Mouse (Mus musculus) MEL (cell line): ENCODE results near the gene Samd3. TPM values are rescaled to one million over a fixed set of nuclear protein-coding genes. Genes with fewer than 3 reads are reported as not detected.

ENCODE experiments used
- DNase-seq: peaks from one replicate; pipeline ENCODE4 v3.0.0; 2011; ENCODE audit warnings: low read depth, low spot score
- H3K27ac ChIP-seq: 2 replicates; pipeline ENCODE4 v1.5.1; 2012; ENCODE audit warnings: low read depth, mild to moderate bottlenecking, control low read depth, low read length, moderate library complexity; ENCODE audit not compliant: control insufficient read depth
- H3K27me3 ChIP-seq, 2 experiments: fragments of 150-350 bp in 1 of 2; sonication (generic) in 1 of 2; 2 replicates each; pipeline ENCODE4 v1.6.1; 2012; ENCODE audit warnings: low read length in 2 of 2, mild to moderate bottlenecking in 2 of 2, improper control_type of control experiment in 1 of 2, moderate library complexity in 1 of 2; ENCODE audit not compliant: insufficient read depth in 2 of 2, control insufficient read depth in 1 of 2
- H3K36me3 ChIP-seq, 2 experiments: 2 replicates each; pipeline ENCODE4 v1.6.1; 2012 to 2014; ENCODE audit warnings: low read length in 2 of 2, improper control_type of control experiment in 1 of 2, inconsistent platforms in 1 of 2, mild to moderate bottlenecking in 1 of 2; ENCODE audit not compliant: insufficient read depth in 2 of 2, control insufficient read depth in 1 of 2
- H3K4me1 ChIP-seq, 2 experiments: fragments of 150-350 bp in 1 of 2; sonication (generic) in 1 of 2; 2 replicates each; pipeline ENCODE4 v1.6.1; 2012; ENCODE audit warnings: low read length in 2 of 2, improper control_type of control experiment in 1 of 2, mild to moderate bottlenecking in 1 of 2; ENCODE audit not compliant: insufficient read depth in 2 of 2, control insufficient read depth in 1 of 2
- H3K4me3 ChIP-seq, 2 experiments: fragments of 150-350 bp in 1 of 2; sonication (generic) in 1 of 2; 2 replicates each; pipeline ENCODE4 v1.5.1; 2012; ENCODE audit warnings: low read depth in 2 of 2, low read length in 2 of 2, mild to moderate bottlenecking in 2 of 2, moderate library complexity in 2 of 2, control low read depth in 1 of 2, improper control_type of control experiment in 1 of 2; ENCODE audit not compliant: control insufficient read depth in 1 of 2, insufficient read depth in 1 of 2
- H3K79me2 ChIP-seq: 2 replicates; pipeline ENCODE4 v1.6.1; 2012; ENCODE audit warnings: mild to moderate bottlenecking, low read length, moderate library complexity; ENCODE audit not compliant: control insufficient read depth, poor library complexity, insufficient read depth
- H3K9ac ChIP-seq: 2 replicates; pipeline ENCODE4 v1.6.1; 2012; ENCODE audit warnings: low read depth, mild to moderate bottlenecking, control low read depth, low read length, moderate library complexity; ENCODE audit not compliant: control insufficient read depth, poor library complexity, severe bottlenecking
- H3K9me3 ChIP-seq: fragments of 150-350 bp; sonication (generic); replicated peaks from 2 replicates; pipeline ENCODE4 v1.6.1; 2012; ENCODE audit warnings: mild to moderate bottlenecking, low read length, improper control_type of control experiment, moderate library complexity; ENCODE audit not compliant: insufficient read depth
- CHD2 ChIP-seq: IDR thresholded peaks from 2 replicates; pipeline ENCODE4 v1.6.1; 2011; ENCODE audit warnings: low read length, improper control_type of control experiment
- CTCF ChIP-seq, 3 experiments: IDR thresholded peaks in 2 of 3; conservative IDR thresholded peaks in 1 of 3; 2 replicates each; pipeline ENCODE4 v1.5.1; 2011 to 2012; ENCODE audit warnings: low read length in 3 of 3, low read depth in 2 of 3, mild to moderate bottlenecking in 2 of 3, improper control_type of control experiment in 1 of 3, inconsistent platforms in 1 of 3, mixed read lengths in 1 of 3, moderate library complexity in 1 of 3; ENCODE audit not compliant: control insufficient read depth in 1 of 3, insufficient read depth in 1 of 3, poor library complexity in 1 of 3, severe bottlenecking in 1 of 3
- E2F4 ChIP-seq: IDR thresholded peaks from 2 replicates; pipeline ENCODE4 v1.6.1; 2011; ENCODE audit warnings: low read depth, low read length, improper control_type of control experiment, borderline replicate concordance
- ETS1 ChIP-seq: IDR thresholded peaks from 2 replicates; pipeline ENCODE4 v1.6.1; 2012; ENCODE audit warnings: low read depth, mild to moderate bottlenecking, inconsistent platforms, low read length, improper control_type of control experiment, moderate library complexity
- GATA1 ChIP-seq: IDR thresholded peaks from 2 replicates; pipeline ENCODE4 v1.6.1; 2011; ENCODE audit warnings: low read depth, low read length, improper control_type of control experiment
- HCFC1 ChIP-seq: IDR thresholded peaks from 2 replicates; pipeline ENCODE4 v1.6.1; 2012; ENCODE audit warnings: low read depth, mild to moderate bottlenecking, inconsistent platforms, low read length, improper control_type of control experiment, moderate library complexity
- KAT2A ChIP-seq: conservative IDR thresholded peaks from 2 replicates; pipeline ENCODE4 v1.6.1; 2012; ENCODE audit warnings: low read depth, low read length, improper control_type of control experiment, inconsistent platforms
- MAFK ChIP-seq: IDR thresholded peaks from 2 replicates; pipeline ENCODE4 v1.6.1; 2011; ENCODE audit warnings: low read depth, mild to moderate bottlenecking, low read length, improper control_type of control experiment, borderline replicate concordance
- MAZ ChIP-seq: IDR thresholded peaks from 2 replicates; pipeline ENCODE4 v1.6.1; 2012; ENCODE audit warnings: low read depth, mild to moderate bottlenecking, inconsistent platforms, low read length, improper control_type of control experiment
- MEF2A ChIP-seq: IDR thresholded peaks from 2 replicates; pipeline ENCODE4 v1.6.1; 2014; ENCODE audit warnings: low read depth, mild to moderate bottlenecking, inconsistent platforms, low read length, improper control_type of control experiment; ENCODE audit not compliant: poor library complexity, insufficient replicate concordance, severe bottlenecking; ENCODE audit errors: extremely low read depth
- MYB ChIP-seq: IDR thresholded peaks from 2 replicates; pipeline ENCODE4 v1.6.1; 2011; ENCODE audit warnings: mild to moderate bottlenecking, low read depth, low read length, improper control_type of control experiment
- NRF1 ChIP-seq: IDR thresholded peaks from 2 replicates; pipeline ENCODE4 v1.6.1; 2014; ENCODE audit warnings: low read depth, mild to moderate bottlenecking, inconsistent platforms, low read length, improper control_type of control experiment, moderate library complexity; ENCODE audit not compliant: poor library complexity, insufficient read depth, severe bottlenecking
- POLR2A ChIP-seq, 2 experiments: IDR thresholded peaks; 2 replicates each; pipeline ENCODE4 v1.6.1; 2011 to 2012; ENCODE audit warnings: low read length in 2 of 2, mild to moderate bottlenecking in 2 of 2, control low read depth in 1 of 2, improper control_type of control experiment in 1 of 2, low read depth in 1 of 2, moderate library complexity in 1 of 2; ENCODE audit not compliant: control insufficient read depth in 1 of 2, insufficient read depth in 1 of 2, poor library complexity in 1 of 2
- POLR2AphosphoS2 ChIP-seq: IDR thresholded peaks from 2 replicates; pipeline ENCODE4 v1.6.1; 2011; ENCODE audit warnings: low read length, improper control_type of control experiment
- RCOR1 ChIP-seq: IDR thresholded peaks from 2 replicates; pipeline ENCODE4 v1.6.1; 2012; ENCODE audit warnings: low read depth, mild to moderate bottlenecking, inconsistent platforms, low read length, improper control_type of control experiment
- SIN3A ChIP-seq: IDR thresholded peaks from 2 replicates; pipeline ENCODE4 v1.6.1; 2012; ENCODE audit warnings: low read length, improper control_type of control experiment, inconsistent platforms
- SMC3 ChIP-seq: IDR thresholded peaks from 2 replicates; pipeline ENCODE4 v1.6.1; 2011; ENCODE audit warnings: low read depth, low read length, improper control_type of control experiment
- TBP ChIP-seq: IDR thresholded peaks from 2 replicates; pipeline ENCODE4 v1.8.0; 2011; ENCODE audit warnings: low read depth, low read length, improper control_type of control experiment
- TCF12 ChIP-seq: IDR thresholded peaks from 2 replicates; pipeline ENCODE4 v1.6.1; 2014; ENCODE audit warnings: low read depth, mild to moderate bottlenecking, inconsistent platforms, low read length, improper control_type of control experiment, moderate library complexity
- ZC3H11A ChIP-seq: IDR thresholded peaks from 2 replicates; pipeline ENCODE4 v1.6.1; 2012; ENCODE audit warnings: low read depth, mild to moderate bottlenecking, inconsistent platforms, low read length, improper control_type of control experiment
- ZKSCAN1 ChIP-seq: IDR thresholded peaks from 2 replicates; pipeline ENCODE4 v1.6.1; 2012; ENCODE audit warnings: low read depth, mild to moderate bottlenecking, inconsistent platforms, low read length, improper control_type of control experiment, moderate library complexity
- ZMIZ1 ChIP-seq: IDR thresholded peaks from 2 replicates; pipeline ENCODE4 v1.6.1; 2012; ENCODE audit warnings: low read depth, mild to moderate bottlenecking, inconsistent platforms, low read length, improper control_type of control experiment, moderate library complexity
- polyA plus RNA-seq, 2 experiments: library from polyadenylated mRNA; stranded (reverse) in 1 of 2; unstranded in 1 of 2; fragments of >175 nt in 1 of 2; fragments of >200 nt in 1 of 2; gene quantifications; 2 replicates each; pipeline versions ENCODE4 v1.2.1 to v1.2.4; 2012; ENCODE audit warnings: low replicate concordance in 2 of 2, low read depth in 1 of 2; ENCODE audit not compliant: insufficient read length in 2 of 2, insufficient read depth in 1 of 2, missing spikeins in 1 of 2
- total RNA-seq: library from RNA; depleted of rRNA; stranded (reverse); fragments of 300-350 nt; gene quantifications from 2 replicates; pipeline ENCODE4 v1.2.3, GENCODE M21; 2012

The Samd3 gene
- total and polyA plus RNA-seq, 3 experiments, result not detected

- Histone ChIP-seq H3K79me2 (no peaks in the 10 kb centered on the region), H3K36me3 (no peaks in the 10 kb centered on the region), H3K27me3 (no peaks in the 10 kb centered on the region), H3K9me3 (no peaks in the 10 kb centered on the region), H3K4me3 (no peak overlapping the region), H3K4me1 (no peaks in the 10 kb centered on the region), H3K9ac (no peak overlapping the region), H3K27ac (no peak overlapping the region)
- no peak for DNase-seq
- TF ChIP-seq MEF2A (no peak), ETS1 (no peak), ZC3H11A (no peak), TBP (no peak), MYB (no peak), KAT2A (no peak), ZMIZ1 (no peak), CHD2 (no peak), NRF1 (no peak), POLR2A (IDR thresholded peaks at IDR 0.05; ENCODE audit: control insufficient read depth in 1 of 2, insufficient read depth in 1 of 2, low read depth in 1 of 2, low read length in 2 of 2, poor library complexity in 1 of 2) (no peak), ZKSCAN1 (no peak)
Measured at GRCm38 (mm10) chr10:26226241-26226640, 3.3 kb upstream of the Samd3 start.

- Histone ChIP-seq H3K79me2 (no peaks in the 10 kb centered on the region), H3K27me3 (no peaks in the 10 kb centered on the region), H3K4me1 (no peaks in the 10 kb centered on the region), H3K4me3 (no peak overlapping the region), H3K27ac (no peak overlapping the region), H3K9me3 (no peaks in the 10 kb centered on the region), H3K36me3 (no peaks in the 10 kb centered on the region), H3K9ac (no peak overlapping the region)
- DNase-seq, result no peak
- TF ChIP-seq POLR2AphosphoS2 (no peak), GATA1 (no peak), E2F4 (no peak), SIN3A (no peak), NRF1 (no peak), CTCF (IDR thresholded peaks at IDR 0.05 in 2 of 3, conservative IDR thresholded peaks at IDR 0.05 in 1 of 3; ENCODE audit: control insufficient read depth in 1 of 3, insufficient read depth in 1 of 3, low read depth in 2 of 3, low read length in 3 of 3, poor library complexity in 1 of 3, severe bottlenecking in 1 of 3) (no peak), MAFK (no peak)
Measured at GRCm38 (mm10) chr10:26226734-26227133, 2.8 kb upstream of the Samd3 start.

- no peaks in the 10 kb centered on the region for H3K9me3 ChIP-seq
- DNase-seq, result no peak
- no peak overlapping the region for H3K4me3 ChIP-seq
Measured at GRCm38 (mm10) chr10:26228187-26228586, 1.3 kb upstream of the Samd3 start.

More at GRCm38 (mm10) chr10:26228187-26228586, 1.3 kb upstream of the Samd3 start:
- Histone ChIP-seq H3K27me3 (no peaks in the 10 kb centered on the region), H3K36me3 (no peaks in the 10 kb centered on the region), H3K79me2 (no peaks in the 10 kb centered on the region)
- TF ChIP-seq MEF2A (no peak), HCFC1 (no peak), SIN3A (no peak), TCF12 (no peak), NRF1 (no peak), MYB (no peak), SMC3 (no peak), RCOR1 (no peak), MAZ (no peak)
- TF ChIP-seq, all 39 proteins: peak for 0
- Histone ChIP-seq H3K9ac (no peak overlapping the region), H3K27ac (no peak overlapping the region), H3K4me1 (no peaks in the 10 kb centered on the region)
